Mouse (Mus musculus): Measurements from ENCODE around the gene Tgfbr2.

Tgfbr2 gene

GRCm38 (mm10) chr9:116150725-116151396, 24.3 kb downstream of the Tgfbr2 start:
- no peak for DNase-seq

GRCm38 (mm10) chr9:116148809-116149208, 26.4 kb downstream of the Tgfbr2 start:
- no peak for DNase-seq

DNA sequence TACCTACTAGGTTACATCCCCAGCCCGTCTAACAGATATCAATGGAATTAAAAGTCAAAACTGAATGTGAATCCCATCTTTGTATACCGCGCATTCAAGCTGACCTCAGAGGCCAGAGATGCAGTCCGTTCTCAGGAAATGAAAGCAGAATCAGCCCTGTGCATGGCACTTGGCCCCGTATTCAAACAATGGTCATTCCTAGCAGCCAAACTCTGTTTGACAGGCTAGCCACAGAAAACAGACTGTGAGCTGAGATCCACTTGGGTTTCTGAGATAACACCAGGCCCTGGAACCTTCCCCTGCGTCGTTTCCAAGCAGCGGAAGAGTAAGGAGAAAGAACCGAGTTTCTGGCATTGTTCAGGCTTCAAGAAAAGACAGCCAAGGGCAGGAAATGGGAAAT, 28.9 kb downstream of the Tgfbr2 start:
- DNase-seq: peak in 1 of 2 experiments; percentile 40

DNA sequence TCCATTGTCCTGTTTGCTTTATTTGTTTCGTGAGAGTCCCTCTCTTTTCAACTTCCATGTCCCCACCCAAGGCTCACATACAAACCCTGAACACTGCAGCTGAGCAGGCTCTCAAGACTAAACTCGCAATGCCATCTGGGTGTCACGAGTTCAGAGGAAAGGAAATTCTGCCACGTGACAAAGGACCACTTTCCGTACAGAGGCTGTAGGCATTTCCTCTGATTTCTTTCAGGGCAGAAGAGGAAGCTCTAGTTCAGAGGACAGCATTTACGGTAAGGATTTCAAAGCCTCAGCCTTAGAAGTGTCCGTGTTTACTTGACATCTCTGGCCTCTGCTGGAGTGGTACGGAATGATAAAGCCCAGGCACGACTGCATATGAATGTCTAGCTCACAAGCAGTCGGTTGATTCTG, 29.9 kb downstream of the Tgfbr2 start:
- peak in 1 of 2 experiments; percentile 35 for DNase-seq

GRCm38 (mm10) chr9:116140422-116140821, 34.7 kb downstream of the Tgfbr2 start:
- DNase-seq: no peak

DNA sequence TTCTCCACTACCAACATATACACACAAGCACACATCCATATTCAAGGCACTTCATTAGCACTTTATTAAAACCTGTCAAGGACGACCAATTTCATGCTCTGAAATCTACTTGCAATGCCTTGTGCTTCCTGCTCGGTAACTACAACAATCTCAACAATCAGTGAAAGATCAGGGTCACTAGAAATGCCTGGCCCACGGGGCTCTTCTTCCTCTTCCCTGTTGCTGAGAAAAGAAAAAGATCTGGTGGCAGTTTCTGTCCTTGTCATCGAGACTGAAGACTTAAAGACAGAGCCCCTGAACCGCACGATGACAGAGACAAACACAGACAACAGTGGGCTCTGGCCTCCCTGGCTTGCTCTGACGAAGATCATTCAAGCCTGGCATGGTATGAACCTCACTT, 35.6 kb downstream of the Tgfbr2 start:
- DNase-seq: no peak

DNA sequence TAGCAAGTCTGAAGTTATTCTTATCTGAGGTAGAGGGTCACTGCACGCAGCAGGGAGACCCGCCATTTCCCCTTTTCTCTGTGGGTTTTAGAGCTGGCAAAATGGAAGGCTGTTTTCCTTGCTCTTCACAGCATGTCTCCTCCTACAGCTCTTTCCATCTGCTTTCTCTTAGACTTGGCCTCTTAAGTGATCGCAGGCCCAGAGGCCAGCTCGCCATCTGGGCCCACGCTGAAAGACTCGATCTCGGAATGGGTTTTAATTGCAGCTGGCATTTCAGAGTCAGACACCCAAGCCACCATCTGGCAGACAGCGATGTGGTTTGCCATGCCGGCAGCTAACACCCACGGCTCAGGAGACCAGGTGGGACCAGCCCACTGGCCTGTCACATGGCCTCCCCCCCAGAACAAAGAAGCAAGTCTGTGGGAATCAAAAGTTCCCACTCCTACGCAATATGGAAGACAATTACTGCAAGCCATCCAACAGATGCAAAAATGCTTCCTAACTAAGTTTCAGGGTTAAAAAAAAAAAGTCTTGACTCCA, 36.5 kb downstream of the Tgfbr2 start:
- no peak for DNase-seq

DNA sequence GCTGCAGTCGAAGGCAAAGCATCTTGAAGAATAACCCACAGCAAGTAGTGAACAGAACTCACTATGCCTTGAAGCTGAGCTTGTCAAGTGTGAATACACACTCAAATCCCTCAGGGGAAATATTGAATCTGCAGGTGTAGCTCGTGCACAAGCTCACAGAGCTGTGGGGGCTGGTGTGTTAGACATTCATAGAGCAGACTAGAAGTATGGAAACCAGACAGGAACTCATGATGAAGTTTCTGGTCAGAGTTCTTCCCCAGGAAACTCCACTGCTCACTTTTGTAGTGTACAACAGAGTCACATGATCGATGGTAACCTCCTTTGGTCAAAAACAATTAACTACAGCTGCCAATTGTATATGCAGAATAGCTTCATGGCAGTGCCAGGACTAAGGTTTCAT, 37.5 kb downstream of the Tgfbr2 start:
- no peak for DNase-seq

GRCm38 (mm10) chr9:116136811-116137210, 38.3 kb downstream of the Tgfbr2 start:
- DNase-seq: no peak

DNA sequence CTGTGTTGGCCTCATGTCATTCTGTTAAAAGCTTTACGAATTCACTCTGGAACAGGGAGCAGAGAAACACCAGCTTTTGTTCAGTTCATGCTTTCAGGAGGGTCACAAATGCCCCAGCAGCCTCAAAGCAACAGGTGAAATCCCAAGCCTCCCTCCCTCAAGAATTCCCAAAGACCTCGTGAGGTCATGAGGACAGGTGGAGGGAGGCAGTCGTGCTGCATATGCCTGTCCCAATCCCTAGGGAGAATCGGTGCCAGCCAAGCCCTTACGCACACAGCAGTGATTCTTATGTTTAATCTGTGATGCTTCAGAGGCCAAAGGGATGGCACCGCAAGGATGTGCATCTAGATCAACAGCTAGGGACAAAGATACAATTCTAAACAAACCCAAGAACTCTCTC, 39.0 kb downstream of the Tgfbr2 start:
- DNase-seq: no peak

DNA sequence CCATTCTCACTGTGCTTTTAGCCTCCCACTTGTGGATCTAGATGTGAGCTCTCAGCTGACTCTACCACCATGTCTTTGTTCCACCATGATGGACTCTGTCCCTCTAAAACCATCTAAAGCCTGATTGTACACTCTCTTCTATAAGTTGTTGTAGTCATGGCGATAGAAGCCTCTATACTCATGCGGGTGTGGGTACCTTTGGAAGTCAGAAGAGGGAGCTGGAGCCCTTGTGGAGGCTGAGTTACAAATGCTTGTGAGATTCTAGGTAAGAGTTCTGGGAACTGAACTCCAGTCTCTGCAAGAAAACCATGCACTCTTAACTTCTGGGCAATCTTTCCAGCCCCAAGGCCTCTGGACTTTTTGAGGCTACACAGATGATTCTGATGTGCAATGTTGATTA, 40.7 kb downstream of the Tgfbr2 start:
- DNase-seq: no peak

DNA sequence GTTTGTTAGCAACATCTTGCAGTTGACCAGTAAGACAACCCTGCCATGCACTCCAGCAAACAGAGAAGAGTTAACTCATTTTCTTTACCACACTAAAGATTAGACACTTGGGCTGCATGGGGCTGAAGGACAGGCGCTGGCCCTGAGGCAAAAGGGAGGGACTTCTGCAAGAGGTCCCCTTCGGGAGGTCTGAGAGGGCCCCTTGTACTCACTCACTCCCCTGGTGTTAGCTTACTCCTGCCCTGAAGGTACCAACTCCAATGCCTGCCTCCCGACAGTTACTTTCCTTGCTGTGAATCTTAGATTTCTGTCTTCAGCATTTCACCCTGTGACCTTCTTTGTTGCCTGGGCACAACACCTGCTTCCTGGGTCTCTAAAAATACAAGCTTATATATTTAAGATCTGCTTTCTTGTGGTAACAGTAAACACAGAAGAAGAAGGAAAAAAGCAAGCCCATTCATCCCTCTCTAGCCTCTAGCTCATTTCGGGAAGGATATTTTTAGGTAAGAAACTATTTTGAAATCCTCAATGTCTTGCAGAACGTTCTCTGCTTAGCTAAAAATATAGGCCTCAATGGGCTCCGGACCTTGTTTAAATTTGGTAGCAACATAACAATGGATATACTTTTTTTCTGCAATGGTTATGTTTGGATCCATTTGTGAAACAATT, 41.7 kb downstream of the Tgfbr2 start:
- no peak for DNase-seq

GRCm38 (mm10) chr9:116128886-116129285, 46.3 kb downstream of the Tgfbr2 start:
- peak in 1 of 2 experiments; percentile 36 for DNase-seq

DNA sequence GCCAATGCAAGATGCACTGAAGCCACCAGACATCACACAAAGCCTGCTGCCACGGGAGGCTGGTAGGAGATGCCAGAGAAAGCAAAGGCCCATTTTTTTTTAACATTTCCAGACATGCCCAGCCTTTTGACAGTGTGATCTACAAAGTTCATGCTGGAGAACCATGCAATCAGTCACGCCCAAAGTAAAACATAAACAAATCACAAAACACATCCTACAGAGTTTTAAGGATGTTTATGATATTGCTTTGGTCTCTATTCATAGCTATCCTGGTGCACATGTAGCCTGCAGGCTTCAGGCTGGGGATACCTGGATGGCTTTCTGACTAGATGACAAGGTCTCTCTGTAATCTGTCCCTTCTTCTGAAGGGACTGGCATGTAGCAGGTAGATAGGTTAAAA, 46.8 kb downstream of the Tgfbr2 start:
- DNase-seq: no peak

- no peak for DNase-seq
Measured at GRCm38 (mm10) chr9:116126494-116126893, 48.7 kb downstream of the Tgfbr2 start.

DNA sequence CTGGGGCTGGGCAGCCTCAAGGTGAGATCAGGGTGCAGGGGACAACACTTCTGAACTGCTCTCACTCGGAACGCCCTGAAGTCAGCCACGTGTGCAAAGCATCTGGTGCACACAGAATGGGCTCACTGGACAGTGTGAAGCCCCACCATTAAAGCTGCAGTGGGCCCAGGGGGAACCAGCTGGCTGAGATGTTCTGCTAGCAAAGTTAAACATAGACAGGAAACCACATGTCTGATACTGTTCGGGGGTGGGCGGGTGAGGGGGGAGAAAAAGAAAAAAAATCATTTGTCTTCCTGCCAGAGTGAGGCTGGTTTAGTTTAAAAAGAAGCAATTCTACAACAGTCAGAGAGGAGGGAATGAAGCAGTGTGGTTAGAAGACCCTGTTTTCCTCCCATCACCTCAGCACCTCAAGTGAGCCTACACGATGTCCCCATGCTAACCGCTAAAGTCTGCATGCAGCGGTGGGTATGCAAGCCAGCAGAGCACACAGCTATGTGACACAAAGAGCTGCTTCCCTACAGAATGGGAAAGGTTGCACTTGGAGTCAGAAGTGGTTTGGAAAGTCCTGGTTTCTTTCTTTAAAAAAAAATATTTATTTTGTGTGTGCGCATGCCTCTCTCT, 52.1 kb downstream of the Tgfbr2 start:
- DNase-seq: peak; percentile 62 to 73

- peak; percentile 21 to 44 for DNase-seq
Measured at GRCm38 (mm10) chr9:116122544-116122943, 52.6 kb downstream of the Tgfbr2 start.

DNA sequence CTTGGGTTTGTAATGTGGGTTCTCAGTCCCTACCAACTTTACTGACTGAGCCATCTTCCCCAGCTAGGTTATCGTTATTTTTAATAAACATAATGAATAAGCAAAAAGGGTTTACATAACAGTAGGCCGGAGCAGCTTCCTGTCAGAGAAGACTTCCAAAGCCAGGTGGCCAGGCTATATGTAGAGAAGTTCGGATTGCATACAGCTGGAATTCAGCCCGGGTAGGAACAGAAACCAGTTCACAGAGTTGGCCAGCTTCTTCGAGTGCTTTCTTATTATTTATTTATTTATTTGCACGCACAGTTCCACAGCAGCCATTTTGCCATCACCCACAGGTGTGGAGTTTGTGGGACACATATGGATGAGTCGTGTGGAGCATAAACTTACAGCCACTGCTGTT, 53.7 kb downstream of the Tgfbr2 start:
- DNase-seq: no peak

- DNase-seq: no peak
Measured at GRCm38 (mm10) chr9:116119990-116120389, 55.2 kb downstream of the Tgfbr2 start.

DNA sequence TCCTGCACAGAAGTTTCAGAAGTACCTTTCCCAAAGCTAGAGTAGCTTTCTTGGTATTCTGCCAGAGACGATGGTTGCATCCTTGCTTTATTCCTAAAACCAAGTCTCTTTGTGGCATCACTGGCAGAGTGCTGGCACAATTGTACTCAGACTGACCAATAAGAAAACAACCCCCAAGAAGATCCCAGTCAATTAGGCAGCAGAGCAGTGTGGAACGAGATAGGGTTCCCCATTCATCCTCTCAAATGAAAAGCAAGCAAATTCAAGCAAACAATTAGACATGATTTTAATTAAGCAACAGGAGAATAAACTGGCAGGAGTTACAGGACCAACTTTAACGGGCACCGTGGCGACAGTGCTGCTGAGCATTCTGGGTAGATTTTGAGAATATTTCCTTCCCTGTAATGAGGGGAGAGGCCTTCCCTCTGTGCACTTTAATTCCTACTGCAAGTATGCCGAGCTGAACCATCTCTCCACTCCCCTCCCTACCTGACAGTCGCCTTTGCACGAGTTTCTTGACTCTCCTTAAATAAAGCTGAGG, 56.8 kb downstream of the Tgfbr2 start:
- no peak for DNase-seq

GRCm38 (mm10) chr9:116115875-116116274, 59.3 kb downstream of the Tgfbr2 start:
- DNase-seq: no peak

DNA sequence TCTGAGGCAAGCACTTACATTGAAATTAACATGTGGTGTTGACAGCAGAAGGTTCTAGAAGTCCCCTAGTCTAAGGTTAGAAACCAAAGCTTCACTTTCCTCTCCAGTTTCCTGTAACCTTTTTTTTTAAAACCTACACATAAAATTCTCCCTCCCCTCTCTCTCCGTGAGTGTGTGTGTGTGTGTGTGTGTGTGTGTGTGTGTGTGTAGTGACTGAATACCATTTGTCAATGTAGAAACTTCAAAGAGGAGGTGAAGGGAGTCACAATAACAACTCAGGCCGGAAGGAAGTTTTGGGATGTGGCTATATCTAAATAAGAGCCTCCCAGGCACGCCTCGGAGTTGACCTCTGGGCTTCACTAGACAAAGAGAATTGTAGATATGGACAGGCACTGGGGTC, 60.8 kb downstream of the Tgfbr2 start:
- DNase-seq: peak; percentile 52 to 65

GRCm38 (mm10) chr9:116111149-116111970, 63.8 kb downstream of the Tgfbr2 start:
- no peak for DNase-seq
